10 mouse cellular contexts compared by ENCODE assay signal in genomic region chr5:143057753-143058152, GRCm38 (mm10). TPM values are rescaled to one million over a fixed set of nuclear protein-coding genes. Genes with fewer than 3 reads are reported as not detected.
DNase-seq lines count a peak whose midpoint lies in the region; ATAC-seq and TF ChIP-seq lines count a peak whose summit lies in the region.
"Had no signal": no experiment of that assay in that cellular context is flagged by ENCODE, and none has a peak within 500 bp of the region (broad histone marks: within the 10 kb centered on the region; RNA-seq: fewer than 3 reads in every experiment).

No protein-coding gene starts in this region.

- no peak for TF ChIP-seq CTCF in thymus, adult 2 months (IDR thresholded peaks at IDR 0.05; ENCODE audit: borderline replicate concordance, control insufficient read depth, extremely low read depth, insufficient read depth, low read length, poor library complexity)

- no peak for ATAC-seq in heart, embryonic 12.5 days (ENCODE audit: insufficient number of reproducible peaks, low FRiP score)
- ATAC-seq in midbrain, embryonic 11.5 days (ENCODE audit: low FRiP score): no peak
- no peak for ATAC-seq in intestine, embryonic 14.5 days (replicated peaks; ENCODE audit: low FRiP score, low TSS enrichment, low read depth)
- no peak for ATAC-seq in stomach, embryonic 16.5 days (ENCODE audit: insufficient read depth, low FRiP score)
- ATAC-seq in granulocyte monocyte progenitor cell, adult 5-6 weeks (replicated peaks; ENCODE audit: poor library complexity, severe bottlenecking): no peak

- 0 out of 2 replicates have a peak, but pooled peaks cover 9% of the 10 kb centered on the region for H3K36me3 ChIP-seq in heart, embryonic 12.5 days
- H3K36me3 ChIP-seq in midbrain, embryonic 10.5 days: peaks cover 47% of the 10 kb centered on the region
- 0 out of 2 replicates have a peak, but pooled peaks cover 2% of the 10 kb centered on the region for H3K36me3 ChIP-seq in midbrain, embryonic 11.5 days (ENCODE audit: control insufficient read depth, insufficient read depth, low read length)
- H3K36me3 ChIP-seq in intestine, embryonic 14.5 days (ENCODE audit: control insufficient read depth, insufficient read depth, low read length): peaks cover 30% of the 10 kb centered on the region
- H3K36me3 ChIP-seq in stomach, embryonic 16.5 days (ENCODE audit: control insufficient read depth, insufficient read depth, low read length): 0 out of 2 replicates have a peak, but pooled peaks cover 2% of the 10 kb centered on the region
- no peaks in the 10 kb centered on the region for H3K36me3 ChIP-seq in thymus, adult 2 months (ENCODE audit: control insufficient read depth, insufficient read depth, low read length)

- H3K4me1 ChIP-seq in heart, embryonic 12.5 days (replicated peaks): peaks cover 86% of the 10 kb centered on the region
- peaks cover 75% of the 10 kb centered on the region for H3K4me1 ChIP-seq in midbrain, embryonic 10.5 days
- peaks cover 16% of the 10 kb centered on the region for H3K4me1 ChIP-seq in midbrain, embryonic 11.5 days (ENCODE audit: control insufficient read depth, insufficient read depth, low read length)
- peaks cover 22% of the 10 kb centered on the region for H3K4me1 ChIP-seq in intestine, embryonic 14.5 days (replicated peaks; ENCODE audit: control insufficient read depth, insufficient read depth, low read length)
- H3K4me1 ChIP-seq in stomach, embryonic 16.5 days (ENCODE audit: control insufficient read depth, insufficient read depth, low read length): peaks cover 57% of the 10 kb centered on the region
- H3K4me1 ChIP-seq in thymus, adult 2 months (replicated peaks; ENCODE audit: control insufficient read depth, insufficient read depth, low read length): no peaks in the 10 kb centered on the region; the same call in 1 of the 2 replicates
- H3K4me1 ChIP-seq: limb, embryonic 12.5 days had no signal

- no peak for DNase-seq in heart, postnatal 36 days
- no peak for DNase-seq in midbrain, embryonic 10.5 days (ENCODE audit: low spot score)
- DNase-seq in midbrain, embryonic 11.5 days (ENCODE audit: low spot score, missing footprints): no peak
- DNase-seq in intestine, embryonic 14.5 days (ENCODE audit: low spot score): no peak
- DNase-seq in thymus, adult 2 months: no peak
- DNase-seq: thymus, postnatal 25 days had no signal

- peak overlapping the region; percentile 93 for H3K27ac ChIP-seq in heart, embryonic 12.5 days (ENCODE audit: poor library complexity, severe bottlenecking)
- H3K27ac ChIP-seq in midbrain, embryonic 10.5 days (replicated peaks): 0 out of 2 replicates have a peak overlapping the region, but pooled peaks have one; percentile 23
- no peak overlapping the region for H3K27ac ChIP-seq in midbrain, embryonic 11.5 days (ENCODE audit: low read depth, low read length)
- peak overlapping the region; percentile 48 for H3K27ac ChIP-seq in intestine, embryonic 14.5 days (ENCODE audit: low read depth)
- peak overlapping the region; percentile 86 for H3K27ac ChIP-seq in stomach, embryonic 16.5 days (ENCODE audit: low read length)
- H3K27ac ChIP-seq in thymus, adult 2 months (ENCODE audit: control insufficient read depth, insufficient read depth, low read length): no peak overlapping the region; the same call in 1 of the 2 replicates
- H3K27ac ChIP-seq: limb, embryonic 12.5 days had no signal

- 33% methylated on average over 1 of the region's 1 CpGs for WGBS in heart, embryonic 12.5 days
- WGBS in midbrain, embryonic 10.5 days: 83% methylated on average over 1 of the region's 1 CpGs
- WGBS in midbrain, embryonic 11.5 days: 76% methylated on average over 1 of the region's 1 CpGs
- 48% methylated on average over 1 of the region's 1 CpGs for WGBS in intestine, embryonic 14.5 days
- 42% methylated on average over 1 of the region's 1 CpGs for WGBS in stomach, embryonic 16.5 days
- 91% methylated on average over 1 of the region's 1 CpGs for WGBS in thymus, adult 2 months

- H3K27me3 ChIP-seq in heart, embryonic 12.5 days (replicated peaks): no peaks in the 10 kb centered on the region
- peaks cover 37% of the 10 kb centered on the region for H3K27me3 ChIP-seq in midbrain, embryonic 10.5 days (ENCODE audit: low read depth, poor library complexity, severe bottlenecking)
- H3K27me3 ChIP-seq in midbrain, embryonic 11.5 days (ENCODE audit: control insufficient read depth, insufficient read depth, low read length): peaks cover 2% of the 10 kb centered on the region; the same call in 1 of the 2 replicates
- no peaks in the 10 kb centered on the region for H3K27me3 ChIP-seq in intestine, embryonic 14.5 days (replicated peaks; ENCODE audit: control insufficient read depth, insufficient read depth, low read length)
- H3K27me3 ChIP-seq in stomach, embryonic 16.5 days (ENCODE audit: control insufficient read depth, insufficient read depth, low read length): no peaks in the 10 kb centered on the region
- H3K27me3 ChIP-seq in thymus, adult 2 months (ENCODE audit: control insufficient read depth, insufficient read depth, low read length): no peaks in the 10 kb centered on the region
- H3K27me3 ChIP-seq: limb, embryonic 12.5 days had no signal

- no peak overlapping the region for H3K9ac ChIP-seq in heart, embryonic 12.5 days
- H3K9ac ChIP-seq in midbrain, embryonic 11.5 days (ENCODE audit: low read length): no peak overlapping the region
- H3K9ac ChIP-seq in intestine, embryonic 14.5 days (ENCODE audit: low read length): no peak overlapping the region
- no peak overlapping the region for H3K9ac ChIP-seq in stomach, embryonic 16.5 days (ENCODE audit: low read length)
- H3K9ac ChIP-seq: limb, embryonic 12.5 days had no signal

- H3K9me3 ChIP-seq in heart, embryonic 12.5 days (replicated peaks): no peaks in the 10 kb centered on the region
- H3K9me3 ChIP-seq in midbrain, embryonic 10.5 days (replicated peaks): no peaks in the 10 kb centered on the region
- no peaks in the 10 kb centered on the region for H3K9me3 ChIP-seq in midbrain, embryonic 11.5 days (ENCODE audit: control insufficient read depth, low read length)
- no peaks in the 10 kb centered on the region for H3K9me3 ChIP-seq in intestine, embryonic 14.5 days (ENCODE audit: control insufficient read depth, low read length)
- no peaks in the 10 kb centered on the region for H3K9me3 ChIP-seq in stomach, embryonic 16.5 days (replicated peaks; ENCODE audit: control insufficient read depth, low read length)
- H3K9me3 ChIP-seq: limb, embryonic 12.5 days had no signal

- H3K4me3 ChIP-seq in heart, embryonic 12.5 days: no peak overlapping the region
- H3K4me3 ChIP-seq in midbrain, embryonic 10.5 days: no peak overlapping the region
- no peak overlapping the region for H3K4me3 ChIP-seq in midbrain, embryonic 11.5 days (ENCODE audit: low read depth, low read length)
- H3K4me3 ChIP-seq in intestine, embryonic 14.5 days (ENCODE audit: low read depth, low read length): no peak overlapping the region
- no peak overlapping the region for H3K4me3 ChIP-seq in stomach, embryonic 16.5 days (replicated peaks; ENCODE audit: low read length)
- H3K4me3 ChIP-seq in thymus, adult 2 months (ENCODE audit: control insufficient read depth, insufficient read depth, low read length): no peak overlapping the region
- H3K4me3 ChIP-seq: limb, embryonic 12.5 days had no signal

- intact Hi-C loops in heart, postnatal 36 days (cut with DNase I): no loop called here

- H3K4me2 ChIP-seq in heart, embryonic 12.5 days: no peak overlapping the region
- no peak overlapping the region for H3K4me2 ChIP-seq in midbrain, embryonic 11.5 days
- H3K4me2 ChIP-seq in intestine, embryonic 14.5 days (ENCODE audit: low read length): no peak overlapping the region
- H3K4me2 ChIP-seq in stomach, embryonic 16.5 days (ENCODE audit: low read depth, low read length): no peak overlapping the region
- H3K4me2 ChIP-seq: limb, embryonic 12.5 days had no signal

- no peak for TF ChIP-seq POLR2A in thymus, adult 2 months (IDR thresholded peaks at IDR 0.05; ENCODE audit: control insufficient read depth, extremely low read depth, insufficient read depth, low read length, poor library complexity)

RNA-seq across cellular contexts. Expression of gene Rnf216, which starts 55.0 kb away (rescaled TPM):
- 38.7 and 40.4 TPM in 2 replicates for polyA plus RNA-seq in heart, embryonic 12.5 days (2016; fragmentation: Nextera tagmentation; extraction: Ambion mirVana)
- 10 to 100 TPM; 27.1 to 28.0 TPM for total RNA-seq in heart, postnatal 36 days (2021)
- 39.8 and 46.5 TPM in 2 replicates for polyA plus RNA-seq in midbrain, embryonic 10.5 days (2016; fragmentation: Nextera tagmentation; extraction: Ambion mirVana)
- polyA plus RNA-seq in midbrain, embryonic 11.5 days (2014; fragmentation: Nextera tagmentation; extraction: Ambion mirVana): 29.2 and 29.4 TPM in 2 replicates
- 31.0 and 32.0 TPM in 2 replicates for polyA plus RNA-seq in intestine, embryonic 14.5 days (2014; fragmentation: Nextera tagmentation; extraction: Ambion mirVana)
- 35.1 and 35.6 TPM in 2 replicates for polyA plus RNA-seq in stomach, embryonic 16.5 days (2015; fragmentation: Nextera tagmentation; extraction: Ambion mirVana)
- 16.1 and 17.6 TPM in 2 replicates for polyA plus RNA-seq in thymus, adult 2 months (2012; rRNA removed)
- total RNA-seq in granulocyte monocyte progenitor cell, adult 5-6 weeks (2014; fragmentation: Nextera tagmentation): 41.1 and 42.5 TPM in 2 replicates
- total RNA-seq in granulocyte monocyte progenitor cell, adult 5-6 weeks (2017): 33.1 and 37.3 TPM in 2 replicates

Comparison
In these comparisons a context has a peak if more than half of its experiments do, and no peak if none do; other contexts are left out.
1. H3K27ac ChIP-seq: peak in heart, embryonic 12.5 days (single experiment), midbrain, embryonic 10.5 days (single experiment), intestine, embryonic 14.5 days (single experiment) and stomach, embryonic 16.5 days (single experiment); none in midbrain, embryonic 11.5 days (single experiment) and thymus, adult 2 months (single experiment).